Mouse (Mus musculus) megakaryocyte, embryonic 14.5 days (primary cell): ENCODE results near the gene Arglu1.

Source experiments
- FLI1 ChIP-seq: IDR thresholded peaks from 2 replicates; pipeline ENCODE4 v1.6.1; 2012; ENCODE audit warnings: low read length, inconsistent platforms, mixed read lengths
- GATA1 ChIP-seq: IDR thresholded peaks from 3 replicates; pipeline ENCODE4 v1.6.1; 2012; ENCODE audit warnings: mixed read lengths, low read length, inconsistent platforms, borderline replicate concordance

GRCm38 (mm10) chr8:8653343-8653742 is 37.0 kb downstream of the Arglu1 start:
- TF ChIP-seq GATA1 (no peak), FLI1 (no peak)
